Mouse (Mus musculus): ENCODE results near the gene Atf6.

Atf6 gene

DNA sequence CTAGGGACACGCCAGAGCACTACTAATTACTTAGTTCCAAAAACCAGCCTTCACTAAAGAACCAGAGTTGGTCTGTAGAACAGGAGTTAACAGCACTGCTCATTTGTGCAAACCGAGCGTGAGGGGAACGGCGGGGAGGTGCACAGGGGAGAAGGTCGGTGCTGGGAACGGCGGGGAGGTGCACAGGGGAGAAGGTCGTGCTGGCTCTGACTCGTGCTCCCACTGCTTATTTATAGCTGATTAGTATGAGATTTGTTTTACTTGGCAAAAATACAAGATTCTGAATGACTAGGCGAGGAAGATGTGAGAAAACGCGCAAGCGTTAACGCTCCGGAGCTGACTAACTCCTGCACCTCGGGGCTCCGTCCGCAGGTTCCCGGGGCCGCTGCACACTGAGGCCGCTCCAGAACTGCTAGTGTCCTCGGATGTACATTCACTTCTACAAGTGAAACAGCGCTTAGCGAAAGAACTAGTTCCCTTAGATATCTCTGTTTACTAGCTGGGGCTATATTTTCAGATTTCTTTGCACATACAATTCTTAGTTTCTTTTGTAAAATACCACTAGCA lies 96.1 kb downstream of the Atf6 start:
- DNase-seq (ENCODE audit: low spot score) = no peak

DNA sequence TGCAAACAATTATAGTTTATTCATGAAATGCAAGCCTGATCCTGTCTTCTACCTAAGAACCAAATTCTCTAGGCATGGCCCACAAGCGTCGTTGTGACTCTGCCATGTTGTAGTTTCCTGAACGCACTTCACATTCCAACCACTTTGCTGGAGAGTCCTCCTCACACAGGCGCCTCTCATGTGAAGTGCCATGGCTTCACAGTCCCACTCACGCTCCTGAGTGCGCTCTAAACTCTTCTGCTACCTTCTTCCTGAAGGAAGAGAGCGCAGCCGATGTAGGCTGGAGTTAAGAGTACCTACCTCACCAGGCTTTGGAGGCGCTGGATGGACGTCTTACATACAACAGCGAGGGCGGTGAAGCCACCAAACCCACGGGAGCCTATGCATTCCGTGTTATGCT lies 96.9 kb downstream of the Atf6 start:
- DNase-seq (ENCODE audit: low spot score) = no peak

DNA sequence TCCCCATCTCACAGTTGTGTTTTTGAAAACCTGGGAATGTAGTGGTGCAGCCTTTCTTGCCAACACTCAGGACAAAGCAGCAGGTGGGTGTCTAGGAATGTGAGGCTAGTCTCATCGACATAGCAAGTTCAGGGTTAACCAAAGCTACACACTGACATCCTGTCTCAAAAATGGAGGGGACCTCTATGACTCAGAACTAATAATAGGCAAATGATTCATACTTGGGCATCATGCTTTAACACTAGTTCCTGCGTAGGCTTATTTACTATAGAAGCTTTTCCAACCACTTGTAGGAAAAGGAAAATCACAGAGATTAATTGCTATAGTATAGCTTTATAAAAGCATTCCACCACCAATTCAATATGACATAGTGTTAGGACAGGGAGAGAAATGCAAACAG lies 100.6 kb downstream of the Atf6 start:
- no peak for DNase-seq (ENCODE audit: low spot score)

DNA sequence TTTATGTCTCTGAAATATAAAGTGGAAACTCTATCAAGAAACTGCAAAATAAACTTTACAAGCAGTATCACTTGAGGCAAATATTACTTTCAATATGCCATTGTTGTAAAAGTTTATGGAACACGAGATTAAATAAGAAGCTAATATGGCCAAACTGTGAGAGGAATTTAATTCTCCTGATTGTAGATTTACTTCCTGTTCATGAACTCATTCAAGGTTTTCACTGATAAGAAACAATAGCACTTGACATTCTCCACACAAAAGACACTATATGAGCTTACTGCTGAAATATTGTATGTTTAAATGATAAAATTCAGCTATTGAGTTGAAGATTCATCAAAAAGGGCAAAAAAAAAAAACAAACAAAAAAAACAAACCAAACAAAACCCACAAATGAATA lies 102.8 kb downstream of the Atf6 start:
- no peak for DNase-seq (ENCODE audit: low spot score)

DNA sequence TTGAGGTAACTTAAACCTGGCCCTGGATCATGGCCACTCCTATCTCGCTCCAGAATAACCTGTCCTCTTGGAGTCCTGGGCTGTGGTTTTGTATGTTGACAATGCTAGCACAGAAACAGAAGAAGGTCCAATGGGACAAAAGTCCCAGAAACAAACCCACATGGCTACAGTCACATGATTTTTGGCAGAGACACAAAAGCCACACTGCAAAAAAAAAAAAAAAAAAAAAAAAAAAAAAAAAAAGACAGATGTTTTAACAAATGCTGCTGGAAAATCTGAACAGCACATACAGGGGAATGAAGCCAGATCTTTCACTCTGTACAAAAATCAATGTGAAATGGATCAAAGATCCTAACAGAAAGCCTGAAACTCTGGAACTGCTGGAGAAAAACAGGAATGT lies 105.9 kb downstream of the Atf6 start:
- no peak for DNase-seq (ENCODE audit: low spot score)

DNA sequence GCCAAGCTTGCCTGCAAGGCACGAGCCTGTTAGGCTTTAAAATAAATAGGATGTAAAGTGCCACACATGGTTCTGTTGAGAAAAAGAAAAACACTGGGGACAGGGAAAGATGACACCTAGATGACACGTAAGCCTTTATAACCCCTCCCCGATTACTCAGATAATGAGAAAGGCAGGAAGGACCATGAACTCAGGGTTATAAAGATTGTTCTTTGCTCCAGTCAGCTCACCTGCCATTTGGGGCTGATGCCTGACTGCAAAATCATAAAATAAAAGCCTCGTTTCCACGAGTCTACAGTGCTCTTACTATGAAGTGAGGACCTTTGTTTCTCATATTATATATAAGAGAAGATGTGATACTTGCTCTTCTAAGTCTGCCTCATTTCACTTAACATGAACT lies 114.0 kb downstream of the Atf6 start:
- no peak for DNase-seq (ENCODE audit: low spot score)

DNA sequence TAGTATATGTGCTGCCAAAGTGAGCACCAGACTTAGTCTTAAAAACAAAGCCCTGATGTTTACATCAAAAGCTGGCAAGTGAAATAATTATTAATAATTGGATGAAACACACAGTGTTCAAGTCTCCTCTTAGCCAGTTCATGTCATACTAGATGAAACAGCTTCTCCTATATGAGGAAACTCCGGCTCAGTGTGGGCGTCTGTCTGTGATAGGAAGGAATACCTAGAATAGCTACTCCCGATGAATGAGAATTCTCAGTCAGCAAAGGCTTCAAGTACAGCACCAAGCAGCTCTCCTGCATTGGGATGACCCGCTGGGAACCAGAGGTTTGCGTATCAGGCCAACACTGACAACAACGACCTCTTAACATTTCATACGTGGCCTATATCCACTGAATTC lies 115.8 kb downstream of the Atf6 start:
- no peak for DNase-seq (ENCODE audit: low spot score)

DNA sequence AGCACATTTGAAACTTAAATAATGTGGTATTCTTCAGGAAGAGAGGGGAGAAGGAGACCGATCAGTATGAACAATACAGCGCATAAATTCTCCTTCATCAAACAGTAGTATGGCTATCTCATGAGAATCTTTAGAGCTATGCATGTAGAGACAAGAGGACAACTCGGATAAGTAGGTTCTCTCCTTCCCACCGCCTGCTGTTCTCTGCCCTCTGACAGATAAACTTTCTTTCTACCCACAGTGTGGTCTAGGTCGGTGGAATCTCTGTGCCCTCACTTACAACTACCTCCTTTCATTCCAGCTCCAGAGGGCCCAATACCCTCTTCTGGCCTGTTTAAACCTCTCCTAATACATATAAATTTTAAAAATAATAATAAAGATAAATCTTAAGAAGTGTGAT lies 121.0 kb downstream of the Atf6 start:
- DNase-seq (ENCODE audit: low spot score) = no peak

DNA sequence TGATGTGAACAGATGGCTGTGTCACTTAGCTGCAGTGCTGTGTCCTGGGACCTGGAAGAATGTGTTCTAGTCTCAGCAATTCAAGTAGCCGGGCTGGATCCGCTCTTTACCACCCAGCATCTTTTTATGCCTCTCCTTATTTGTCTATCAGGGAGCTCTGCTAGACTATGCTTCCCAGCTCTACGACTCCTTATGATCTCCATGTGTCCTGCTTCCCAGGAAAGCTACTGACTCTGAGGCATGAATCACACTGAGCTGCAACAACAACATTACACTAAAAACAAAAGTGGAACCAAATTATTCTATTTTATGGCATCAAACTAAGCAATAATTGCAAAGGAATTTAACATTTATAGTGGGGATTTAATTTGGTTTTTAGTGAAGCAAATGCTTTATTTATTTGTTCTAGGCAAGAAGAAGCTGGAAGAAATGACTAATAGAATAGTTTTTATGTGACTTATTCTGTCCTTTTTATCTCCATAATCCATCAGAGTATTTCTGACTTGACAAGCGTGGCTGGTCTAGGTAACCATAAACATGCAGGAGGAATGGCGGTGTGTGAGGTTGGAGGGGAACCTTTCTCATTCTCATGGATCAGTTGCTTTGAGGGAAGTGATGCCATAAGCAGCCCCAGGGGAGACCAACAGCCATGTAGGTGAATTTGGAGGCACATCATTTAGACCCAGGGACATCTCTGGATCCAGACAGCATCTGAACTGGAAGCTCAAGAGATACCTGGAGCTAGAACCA lies 125.9 kb downstream of the Atf6 start:
- DNase-seq (ENCODE audit: low spot score) = no peak

DNA sequence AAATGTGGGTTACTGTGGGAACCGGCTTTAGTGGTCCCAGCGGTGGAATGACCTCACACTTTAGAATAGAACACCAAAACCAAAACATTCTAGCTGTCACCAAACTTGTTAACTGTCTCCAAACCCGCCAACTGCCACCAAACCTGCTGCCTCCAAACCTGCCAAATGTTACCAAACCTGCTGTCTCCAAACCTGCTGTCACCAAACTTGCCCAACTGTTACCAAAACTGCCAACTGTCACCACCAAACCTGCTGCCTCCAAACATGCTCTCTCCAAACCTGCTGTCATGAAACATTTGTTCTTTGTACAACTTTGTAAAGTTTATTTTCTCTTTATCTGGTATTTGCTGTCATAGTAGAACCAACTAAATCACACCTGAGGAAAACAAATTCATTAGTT lies 132.7 kb downstream of the Atf6 start:
- DNase-seq (ENCODE audit: low spot score) = no peak

DNA sequence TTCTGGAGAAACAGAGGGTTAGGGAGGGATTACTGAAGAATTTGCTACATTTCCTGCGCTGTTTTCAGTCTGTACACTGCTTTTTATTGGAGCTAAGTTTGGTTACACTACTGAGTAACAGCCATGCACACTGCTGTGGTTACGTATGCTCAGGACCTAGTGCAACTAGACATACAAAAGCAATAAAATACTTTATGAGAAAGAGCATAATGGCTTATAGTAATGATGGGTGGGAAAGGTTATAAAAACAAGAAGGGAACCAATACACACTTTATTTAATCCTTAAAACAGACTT lies 135.0 kb downstream of the Atf6 start:
- DNase-seq (ENCODE audit: low spot score) = no peak

DNA sequence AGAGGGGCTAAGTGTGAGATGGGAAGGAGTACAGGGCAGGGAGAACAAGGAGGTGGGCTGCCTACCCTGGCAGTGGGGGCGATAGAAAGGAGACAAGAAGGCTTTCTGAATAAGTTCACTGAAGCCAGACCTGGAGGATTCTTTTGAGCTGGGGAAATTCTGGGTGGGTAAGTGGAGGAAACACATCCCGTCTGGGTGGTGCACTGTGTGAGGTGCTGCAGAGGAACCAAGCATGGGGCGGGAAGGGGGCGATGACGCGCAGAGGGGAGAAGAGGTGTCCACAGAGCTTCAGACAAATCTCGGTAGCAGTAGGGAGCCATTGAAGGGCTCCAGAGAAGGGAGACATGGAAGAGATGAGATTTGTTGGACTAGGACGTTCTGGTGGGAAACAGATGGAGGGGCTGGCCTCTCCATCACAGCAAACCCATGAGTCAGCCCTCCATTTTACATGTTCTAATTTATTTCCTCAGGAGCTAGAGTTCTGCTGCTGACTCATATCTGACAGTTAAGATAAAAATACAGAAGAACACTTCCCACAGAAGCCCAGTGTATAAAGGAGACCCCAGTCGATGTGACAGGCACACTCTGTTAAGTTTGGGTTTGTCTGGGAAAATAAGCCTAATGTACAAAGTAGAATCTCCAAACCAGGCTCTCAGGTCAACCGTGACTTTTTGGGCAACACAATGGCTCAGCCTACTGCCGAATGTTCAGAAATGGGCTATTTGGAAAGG lies 135.5 kb downstream of the Atf6 start:
- DNase-seq (ENCODE audit: low spot score) = no peak

DNA sequence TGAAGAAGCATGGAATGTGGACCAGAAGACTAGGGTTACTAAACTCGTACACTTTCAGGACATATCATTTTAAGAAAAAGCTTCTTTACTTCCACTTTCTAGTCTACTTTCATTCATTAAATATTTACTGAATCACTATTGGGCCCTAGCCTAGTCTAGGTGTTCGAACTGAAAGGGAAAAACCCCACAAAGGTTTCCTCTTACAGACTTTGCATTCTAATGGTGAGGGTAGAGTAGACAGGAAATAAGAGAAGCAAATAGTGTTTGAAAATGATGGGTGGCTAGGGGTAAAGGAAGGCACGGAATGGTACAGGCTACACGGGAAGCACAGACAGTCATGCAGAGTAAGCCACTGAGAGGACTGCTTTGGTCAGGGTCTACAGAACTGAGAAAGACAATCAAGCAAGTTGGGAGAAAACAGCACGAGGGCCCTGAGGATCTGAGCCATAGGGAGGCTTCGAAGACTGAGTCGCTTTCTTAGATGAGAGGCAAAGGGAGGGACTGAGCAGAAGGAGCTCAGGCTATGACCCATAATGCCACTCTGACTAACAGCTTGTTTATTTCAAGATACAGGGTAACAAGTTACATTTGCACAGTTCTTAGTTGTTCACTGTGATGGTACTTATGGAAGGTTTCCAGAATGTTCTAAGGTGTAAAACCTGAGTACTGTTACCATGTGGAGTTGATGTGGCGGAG lies 138.2 kb downstream of the Atf6 start:
- DNase-seq (ENCODE audit: low spot score) = no peak

DNA sequence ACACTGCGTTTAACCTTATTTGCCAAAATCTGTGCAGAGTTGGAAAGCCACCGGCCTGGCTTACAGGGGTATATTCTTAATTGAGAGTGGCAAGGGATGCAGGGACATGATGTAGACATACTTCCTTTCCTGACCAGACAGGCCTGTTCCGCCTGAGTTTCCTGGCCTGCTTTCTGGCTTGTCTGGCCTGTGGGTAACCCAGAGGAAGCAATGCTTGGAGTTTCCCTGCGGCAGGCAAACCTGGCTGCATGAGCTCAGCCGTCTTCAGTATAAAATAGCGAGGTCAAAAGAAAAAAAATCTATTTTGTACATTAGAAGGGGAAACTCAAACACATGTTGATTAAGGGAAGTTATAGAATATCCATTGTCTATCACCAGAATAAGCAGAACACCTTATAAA lies 139.0 kb downstream of the Atf6 start:
- DNase-seq (ENCODE audit: low spot score) = no peak

DNA sequence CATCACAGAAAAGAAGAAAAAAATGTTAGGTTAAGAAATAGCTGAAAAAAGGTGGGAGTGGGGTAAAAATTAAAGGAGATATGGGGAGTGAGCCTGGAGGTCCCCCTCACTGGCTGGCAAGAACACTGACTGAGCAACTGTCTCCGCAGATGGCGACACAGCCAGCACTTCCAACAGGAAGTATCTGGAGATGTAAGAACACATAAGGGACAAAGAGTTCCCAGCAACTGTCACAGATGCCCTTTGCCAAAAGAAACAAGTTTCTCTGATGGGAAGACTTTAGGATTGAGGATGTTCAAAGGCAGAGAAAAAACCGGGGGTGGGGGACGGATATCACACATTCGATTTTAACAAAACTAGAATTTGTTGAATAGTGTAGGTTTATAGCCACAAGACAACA lies 146.0 kb downstream of the Atf6 start:
- DNase-seq (ENCODE audit: low spot score) = no peak

DNA sequence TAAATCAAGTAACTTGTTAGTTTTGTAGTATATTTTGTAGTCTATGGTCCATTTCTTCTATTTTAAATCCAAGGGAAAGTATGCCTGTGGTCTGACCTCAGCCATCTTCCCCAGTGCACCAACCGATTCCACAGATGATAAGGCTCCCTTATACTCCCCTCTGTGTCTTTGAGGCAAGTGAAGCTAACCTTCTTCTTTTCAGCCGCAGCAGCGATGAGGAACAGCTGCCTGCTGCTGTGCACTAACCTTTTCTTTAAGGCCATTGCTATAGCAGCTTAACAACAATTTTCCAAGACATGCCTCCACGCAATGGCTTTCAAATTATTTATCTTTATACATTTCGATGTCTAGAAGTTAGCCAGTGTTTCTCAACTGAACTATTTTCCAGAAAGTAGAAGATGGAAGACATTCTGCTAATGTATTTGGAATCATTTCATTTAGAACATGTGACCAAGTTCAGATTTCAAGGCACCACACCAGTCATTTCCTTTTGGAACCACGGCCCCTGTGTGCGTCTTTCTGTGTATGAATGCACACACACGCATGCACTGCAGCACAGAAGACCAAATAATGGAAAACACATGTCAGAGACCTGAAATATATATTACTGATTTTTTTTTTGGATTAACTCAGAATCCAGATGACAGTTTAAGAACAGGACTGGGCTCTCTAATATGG lies 149.3 kb downstream of the Atf6 start:
- no peak for DNase-seq (ENCODE audit: low spot score)

DNA sequence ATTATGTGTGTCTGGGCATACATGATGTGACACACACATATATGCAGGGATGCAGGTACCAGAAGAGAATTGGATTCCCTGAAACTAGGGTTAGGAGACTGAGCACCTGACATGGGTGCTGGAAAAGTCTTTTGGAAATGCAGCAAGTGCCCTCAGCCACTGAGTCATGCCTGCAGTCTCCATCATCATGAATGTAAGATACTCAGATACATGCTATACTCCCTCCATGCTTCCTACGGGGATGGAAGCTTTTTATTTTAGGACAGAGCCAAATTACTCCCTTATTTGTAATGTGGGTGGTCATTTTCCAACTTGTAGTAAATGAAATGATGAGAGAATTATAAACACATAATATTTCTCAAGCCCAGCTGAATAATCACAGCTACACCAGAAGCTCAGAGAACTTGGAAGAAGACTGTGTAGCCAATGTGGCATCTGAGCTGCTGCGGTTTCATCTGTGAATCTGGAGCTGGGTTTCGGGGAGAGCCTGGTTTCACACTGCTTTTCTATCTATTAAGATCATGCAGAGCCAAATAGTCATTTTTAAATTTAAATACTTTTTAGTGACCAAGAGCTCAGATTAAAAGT lies 150.2 kb downstream of the Atf6 start:
- no peak for DNase-seq (ENCODE audit: low spot score)

DNA sequence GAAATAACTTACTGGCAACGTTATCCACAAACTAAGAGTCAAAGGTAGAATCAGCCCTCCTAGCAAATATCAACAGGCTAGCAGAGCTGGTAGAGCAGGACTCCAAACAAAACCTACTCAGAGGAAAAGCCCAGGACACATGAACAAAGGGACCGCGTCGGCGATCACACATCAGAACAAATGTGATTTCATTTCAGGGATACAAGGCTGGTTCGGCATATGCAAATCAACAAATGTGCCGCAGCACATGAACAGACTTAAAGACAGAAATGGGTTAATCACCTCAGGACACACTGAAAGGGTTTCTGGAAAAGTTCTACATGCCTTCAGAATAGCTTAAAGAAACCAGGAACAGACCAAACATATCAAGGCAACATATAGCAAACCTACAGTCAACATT lies 155.8 kb downstream of the Atf6 start:
- DNase-seq (ENCODE audit: low spot score) = no peak

DNA sequence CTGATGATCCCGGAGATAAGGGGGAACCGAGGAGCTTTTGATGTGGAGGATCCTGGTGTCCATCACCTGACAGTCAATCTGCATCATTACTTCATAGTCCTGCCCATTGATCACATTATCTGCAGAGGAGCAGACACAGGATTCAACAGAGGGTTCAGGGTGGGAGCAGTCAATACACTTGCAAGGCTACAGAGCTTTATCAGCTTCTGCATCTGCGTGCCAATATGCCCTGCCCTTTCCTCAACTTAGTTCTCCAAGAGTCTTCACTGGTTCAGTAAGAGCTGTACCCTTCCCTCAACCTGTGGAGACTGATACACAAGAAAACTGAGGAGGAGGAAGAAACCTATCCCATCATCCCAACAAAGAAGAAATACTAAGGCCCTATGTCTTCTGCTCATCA lies 157.6 kb downstream of the Atf6 start:
- no peak for DNase-seq (ENCODE audit: low spot score)

DNA sequence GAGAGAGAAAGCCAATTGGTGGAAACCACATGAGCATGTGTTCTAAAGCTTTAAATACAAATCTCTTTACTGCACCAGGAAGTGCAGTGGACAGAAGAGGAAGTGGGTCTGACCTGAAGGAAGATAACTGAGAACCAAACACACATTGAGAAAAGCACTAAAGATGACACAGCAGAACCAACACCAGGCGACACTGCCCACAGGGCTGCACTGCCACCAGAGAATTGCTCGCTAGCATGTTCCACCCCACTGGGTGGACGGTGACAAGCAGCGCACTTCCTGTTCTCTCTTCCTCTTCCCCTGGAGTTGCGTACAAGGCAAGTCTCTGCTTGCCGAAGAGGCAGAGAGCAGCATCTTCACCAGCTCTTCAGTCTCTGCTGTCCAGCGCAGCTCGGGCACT lies 158.1 kb downstream of the Atf6 start:
- no peak for DNase-seq (ENCODE audit: low spot score)

DNA sequence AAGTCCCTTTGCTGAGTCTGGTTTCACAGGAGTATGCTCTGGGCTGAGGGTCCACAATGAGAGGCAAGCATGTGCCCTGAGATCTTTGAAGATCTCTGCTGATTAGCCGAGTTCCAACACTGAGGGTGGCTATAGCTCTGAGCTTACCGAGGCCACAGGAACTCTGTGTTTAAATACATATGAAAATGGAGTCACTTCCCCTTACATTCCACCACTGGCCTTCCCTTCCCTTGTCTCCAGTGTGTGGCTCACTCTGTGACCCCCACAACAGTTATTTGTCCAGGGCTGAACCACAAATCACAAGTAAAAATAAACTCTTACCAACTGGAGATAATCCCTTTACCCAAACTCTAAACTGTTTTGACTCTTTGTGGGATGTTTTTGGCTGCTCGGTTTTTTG lies 158.5 kb downstream of the Atf6 start:
- no peak for DNase-seq (ENCODE audit: low spot score)

DNA sequence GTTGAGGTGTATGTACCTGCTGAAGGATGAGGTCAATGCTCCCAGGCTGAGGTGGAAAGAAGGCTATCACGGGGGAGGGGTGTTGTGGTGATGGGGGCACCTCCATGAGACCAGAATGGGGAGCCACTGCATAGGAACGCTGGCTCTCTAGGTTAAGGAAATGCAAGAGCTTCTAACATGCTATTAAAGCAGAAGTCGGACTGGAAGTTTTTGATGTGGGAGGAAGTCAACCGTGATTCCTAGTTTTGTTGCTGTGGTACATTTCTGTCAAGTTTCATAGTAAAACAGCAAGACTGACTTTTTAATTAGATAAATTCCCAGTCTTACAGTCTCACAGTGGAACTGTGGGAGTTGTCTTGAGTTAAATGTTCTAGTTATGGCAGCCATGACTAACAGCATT lies 161.5 kb downstream of the Atf6 start:
- DNase-seq (ENCODE audit: low spot score) = no peak
